Mouse (Mus musculus) erythroid progenitor cell, adult 5-6 weeks (primary cell): ENCODE results near the gene Rasgrp1. TPM values are rescaled to one million over a fixed set of nuclear protein-coding genes. Genes with fewer than 3 reads are reported as not detected.

ENCODE experiments used
- ATAC-seq: replicated peaks from 2 replicates; pipeline ENCODE4 v1.8.0; 2016; ENCODE audit warnings: moderate number of reproducible peaks, mild to moderate bottlenecking, moderate TSS enrichment, inconsistent platforms; ENCODE audit not compliant: poor library complexity, low FRiP score, severe bottlenecking
- total RNA-seq, 2 experiments: library from RNA; stranded (forward) in 1 of 2; stranded (reverse) in 1 of 2; fragments of 150-400 nt in 1 of 2; fragments of 186-747, 209-891 nt in 1 of 2; gene quantifications; 2 replicates each; pipeline versions ENCODE4 v1.2.3 to v1.2.4; 2015 to 2017; ENCODE audit warnings: low replicate concordance in 2 of 2

Rasgrp1 gene
- total RNA-seq (2015; ENCODE audit: low replicate concordance), result 2.5 and 6.3 TPM in 2 replicates
- 3.2 and 4.8 TPM in 2 replicates for total RNA-seq (2017; ENCODE audit: low replicate concordance)

DNA sequence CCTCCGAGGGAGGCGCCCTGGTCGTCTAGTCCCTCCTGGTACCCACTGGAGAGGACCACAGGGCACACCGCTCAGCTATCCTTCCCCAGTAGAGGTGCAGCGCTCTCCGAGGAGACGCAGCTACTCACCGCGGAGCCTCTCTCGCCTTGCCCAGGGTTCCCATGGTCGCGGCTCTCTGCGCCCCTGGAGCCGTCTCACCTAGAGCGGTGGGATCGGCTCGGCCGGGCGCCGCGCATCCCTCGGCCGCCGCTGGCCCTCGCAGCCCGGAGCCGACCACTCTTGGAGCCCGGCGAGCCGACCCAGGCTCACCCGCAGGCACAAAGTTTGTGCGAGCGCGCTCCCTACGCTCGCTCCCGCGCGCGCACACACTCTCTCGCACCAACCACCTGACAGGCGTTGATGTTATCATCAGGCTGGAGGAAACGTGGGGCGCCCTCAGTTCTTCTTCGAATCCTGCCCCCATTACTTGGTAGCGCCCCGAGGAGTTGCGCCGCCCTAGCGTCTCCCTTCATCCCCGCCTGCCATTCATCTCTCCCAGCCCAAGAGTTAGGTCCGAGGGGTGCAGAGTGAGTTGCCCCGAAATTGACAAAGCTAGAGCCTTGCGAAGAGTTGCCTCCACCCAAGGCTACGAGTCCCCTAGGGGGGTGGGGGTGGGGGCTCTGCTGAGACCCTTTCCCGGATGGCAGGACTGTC is at the start of gene Rasgrp1:
Rasgrp1 (minus strand) TSS at position 455 of the 693 bp plus-strand sequence.
- ATAC-seq, result no peak

DNA sequence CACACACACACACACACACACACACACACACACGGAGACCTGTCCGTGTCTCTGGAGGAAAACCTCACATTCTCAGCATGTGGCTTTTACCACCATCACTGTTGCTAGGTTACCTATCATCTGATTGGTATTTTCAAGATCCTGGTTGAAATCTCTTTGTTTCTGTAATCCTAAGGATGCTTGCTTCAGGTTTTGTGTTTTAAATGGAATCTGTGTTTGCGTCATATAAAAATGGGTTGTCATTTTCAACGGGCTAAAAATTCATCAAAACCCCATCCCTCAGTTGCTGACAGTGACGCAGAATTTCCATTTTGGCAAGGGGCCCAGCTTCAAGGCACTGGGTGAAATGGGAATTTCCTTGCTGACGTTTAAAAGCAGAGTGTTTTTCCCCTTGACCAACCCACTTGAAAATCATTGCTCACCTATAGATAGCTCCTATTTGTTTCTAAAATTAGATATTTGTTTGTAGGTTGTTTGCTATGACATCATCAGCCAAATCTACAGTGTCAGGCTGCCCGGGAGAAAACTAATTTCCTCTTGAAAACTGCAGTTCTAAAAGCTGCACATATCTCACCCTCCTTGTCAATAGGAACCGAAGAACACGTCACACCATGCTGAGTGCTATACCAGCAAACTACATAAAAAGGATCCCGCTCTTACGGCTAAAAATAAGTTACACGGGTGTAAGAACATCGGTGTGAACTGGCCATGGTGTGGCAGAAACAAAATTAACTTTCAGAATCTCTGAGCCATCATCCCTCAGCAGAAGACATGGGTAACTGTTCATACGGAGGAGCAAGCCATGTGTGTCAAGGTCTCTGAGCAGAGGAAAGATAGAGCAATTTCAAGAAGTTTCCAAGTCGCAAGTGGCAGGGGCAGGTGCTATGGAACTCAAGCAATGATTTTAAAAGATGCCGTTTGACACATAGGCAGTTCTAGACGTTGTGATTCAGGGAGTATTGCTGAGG is 47.4 kb upstream of the Rasgrp1 start:
- ATAC-seq, result no peak

DNA sequence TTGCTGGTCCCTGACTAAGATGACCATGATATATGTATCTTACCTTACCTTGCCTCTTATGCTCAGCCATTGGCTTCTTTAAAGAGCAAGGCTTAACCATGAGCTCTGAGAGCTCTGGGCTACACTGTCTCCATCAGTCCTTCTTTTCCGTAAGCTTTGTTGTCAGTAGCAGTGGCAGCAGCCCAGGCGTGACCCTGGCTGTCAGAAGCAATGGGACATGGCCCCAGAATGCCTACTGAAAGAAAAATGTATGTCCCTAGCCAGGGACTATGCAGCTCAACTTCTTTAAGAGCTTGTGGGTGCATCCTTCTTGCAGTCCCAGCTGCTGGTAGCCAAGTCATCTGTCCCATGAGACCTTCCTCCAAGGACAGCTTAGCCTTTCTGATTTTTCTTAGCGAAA is 46.7 kb upstream of the Rasgrp1 start:
- ATAC-seq, result no peak

DNA sequence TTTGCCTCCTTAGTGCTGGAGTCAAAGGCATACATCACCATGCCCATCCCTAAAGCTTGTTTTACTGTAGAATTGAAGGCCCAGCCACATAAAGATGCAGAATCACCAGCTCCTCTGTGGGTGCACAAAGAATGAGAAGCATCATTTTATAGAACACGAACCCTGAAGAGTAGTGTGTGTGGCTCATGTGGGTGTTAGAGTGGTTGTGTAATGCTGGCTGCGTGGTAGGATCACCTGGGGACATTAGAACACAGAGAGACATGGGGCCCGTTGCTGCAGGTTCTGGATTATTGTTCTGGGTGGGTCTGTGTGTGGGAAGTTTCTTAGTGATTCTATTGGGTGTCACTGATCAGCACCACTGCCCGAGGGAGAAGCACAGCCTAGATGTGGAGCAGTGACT is 45.3 kb upstream of the Rasgrp1 start:
- ATAC-seq, result no peak

DNA sequence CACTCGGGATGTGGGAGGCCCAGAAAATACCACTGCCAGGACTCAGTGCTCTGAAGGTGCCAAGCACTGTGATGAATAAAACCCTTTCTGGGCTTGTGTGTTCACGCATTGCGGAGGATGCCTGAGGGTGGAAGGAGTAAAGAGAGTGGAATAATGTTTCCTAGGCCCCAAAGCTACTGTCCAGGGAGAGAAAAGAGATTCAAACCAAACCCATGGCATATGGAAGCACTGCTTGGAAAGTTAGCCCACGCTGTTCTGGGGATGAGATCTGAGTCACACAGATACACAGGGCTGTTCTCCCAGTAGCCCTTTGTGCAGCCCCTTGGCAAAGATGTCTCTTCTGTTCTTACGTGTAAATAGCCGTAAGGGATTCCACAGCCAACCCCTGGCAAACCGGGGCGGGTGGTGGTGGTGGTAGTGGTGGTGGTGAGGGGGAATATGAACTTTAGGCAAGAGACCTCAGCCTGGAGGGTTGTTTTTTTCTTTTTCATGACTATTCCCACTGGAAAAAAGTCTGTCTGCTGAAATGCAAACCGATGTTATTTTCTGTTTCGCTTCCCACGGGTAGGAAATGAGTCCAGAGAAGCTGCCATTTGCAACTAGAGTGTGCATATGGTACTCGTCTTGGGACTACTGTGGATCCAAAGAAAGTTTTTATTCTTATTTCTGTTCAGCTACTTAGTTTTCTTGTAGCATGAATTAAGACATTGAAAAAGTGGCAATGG is 44.3 kb upstream of the Rasgrp1 start:
- no peak for ATAC-seq

DNA sequence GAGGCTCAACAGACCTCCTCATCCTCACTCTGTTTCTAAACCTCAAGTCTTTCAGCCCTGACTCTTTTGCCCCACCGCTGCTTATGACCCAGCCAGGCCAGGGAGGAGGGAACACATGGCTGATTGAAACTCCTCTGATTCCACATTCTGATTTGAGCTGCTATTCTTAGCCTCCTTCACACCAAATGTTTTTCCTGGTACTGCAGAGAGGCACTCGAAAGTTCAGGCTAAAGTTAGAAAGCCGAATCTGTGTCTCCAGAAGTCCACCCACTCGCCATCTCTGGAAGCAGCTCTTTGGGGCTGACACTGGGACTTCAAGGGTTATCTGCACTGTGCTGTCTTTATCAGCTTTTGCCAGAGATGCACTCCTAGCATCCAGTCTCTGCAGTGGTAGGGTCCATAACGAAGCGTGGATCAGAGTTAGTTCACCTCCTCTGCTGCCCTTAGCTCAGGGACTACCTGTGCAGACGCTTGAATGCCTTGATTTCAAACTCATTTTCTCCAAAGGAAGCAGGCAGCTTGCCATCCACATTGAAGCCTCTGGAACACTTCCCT is 43.3 kb upstream of the Rasgrp1 start:
- no peak for ATAC-seq

DNA sequence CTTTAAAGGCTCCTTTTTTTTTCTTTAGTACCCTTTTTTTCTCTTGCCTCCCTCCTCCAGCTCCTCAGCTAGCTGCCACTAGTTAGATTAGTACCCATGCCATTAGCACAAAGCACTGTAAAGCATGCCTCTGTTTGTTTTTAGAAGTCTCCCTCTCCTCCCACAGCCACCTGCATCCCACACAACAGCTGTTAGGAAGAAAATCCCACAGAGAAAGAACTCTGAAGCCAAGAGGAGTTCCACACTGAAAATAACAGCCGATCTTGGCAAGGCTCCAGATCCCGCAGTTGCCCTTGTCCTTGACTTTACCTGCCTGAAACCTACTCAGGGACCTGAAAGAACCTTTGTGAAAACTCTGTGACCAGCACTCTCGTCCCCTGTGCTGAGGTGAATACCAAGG is 38.5 kb upstream of the Rasgrp1 start:
- no peak for ATAC-seq

DNA sequence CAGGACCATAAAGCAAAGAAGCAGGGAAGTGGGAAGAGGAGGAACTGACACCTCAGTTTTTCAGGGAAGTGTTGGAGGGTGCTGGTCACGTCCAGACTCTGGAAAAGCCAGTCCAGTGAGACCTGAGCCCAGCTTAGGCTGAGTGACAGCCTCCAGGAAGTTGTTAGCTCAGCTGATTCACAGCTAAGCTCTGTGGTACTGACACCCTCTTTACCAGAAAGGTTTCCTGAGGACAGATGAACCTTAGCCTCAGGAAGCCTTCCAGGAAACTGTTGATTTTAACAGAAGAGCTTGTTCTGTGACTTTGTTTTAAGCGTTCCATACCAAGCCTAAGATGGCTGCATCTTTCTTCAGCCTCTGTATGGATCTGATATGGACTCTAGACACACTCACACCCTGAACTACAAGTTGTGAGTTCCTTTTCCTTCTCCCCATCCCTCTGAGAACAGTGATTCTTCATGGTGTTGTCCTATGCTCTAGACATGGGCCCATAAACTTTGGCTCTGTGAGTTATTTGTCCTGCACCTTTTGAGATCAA is 31.6 kb upstream of the Rasgrp1 start:
- no peak for ATAC-seq

DNA sequence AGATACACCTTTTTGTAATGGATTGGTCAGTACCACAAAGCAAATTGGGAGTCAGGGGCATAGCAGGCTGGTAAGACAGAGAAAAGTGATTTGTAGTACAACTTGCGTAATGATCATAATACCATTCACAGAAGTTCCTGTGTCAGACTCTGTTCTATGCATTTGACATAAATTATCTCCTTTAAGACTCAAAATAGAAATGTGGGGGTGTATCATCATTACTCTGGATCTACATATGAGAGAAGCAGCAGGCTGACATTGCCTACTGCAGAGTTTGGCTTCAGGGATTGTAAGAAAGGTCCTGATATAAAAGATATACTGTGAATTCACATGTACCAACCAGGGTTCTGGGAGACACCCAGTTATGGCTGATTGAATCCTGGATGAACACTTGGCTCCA is 28.9 kb upstream of the Rasgrp1 start:
- no peak for ATAC-seq

DNA sequence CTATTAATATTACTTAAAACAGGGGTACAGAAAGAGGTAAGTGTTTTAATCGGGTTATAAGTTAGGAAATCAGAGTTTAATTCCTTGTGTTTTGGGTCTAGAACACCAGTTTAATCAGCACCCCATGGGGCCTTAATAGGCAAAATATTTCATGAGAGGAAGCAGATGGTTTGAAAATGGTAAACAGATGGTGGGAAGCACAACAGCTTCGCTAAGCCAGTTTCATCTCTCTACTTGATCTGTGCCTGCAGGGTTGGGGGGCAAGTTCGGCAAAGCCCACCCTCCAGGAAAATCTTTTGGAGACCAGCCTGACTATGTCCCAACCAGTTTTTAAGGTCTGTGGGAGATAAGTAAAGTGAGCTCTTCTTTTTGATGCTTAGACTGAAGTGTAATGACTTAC is 23.7 kb upstream of the Rasgrp1 start:
- ATAC-seq, result no peak

DNA sequence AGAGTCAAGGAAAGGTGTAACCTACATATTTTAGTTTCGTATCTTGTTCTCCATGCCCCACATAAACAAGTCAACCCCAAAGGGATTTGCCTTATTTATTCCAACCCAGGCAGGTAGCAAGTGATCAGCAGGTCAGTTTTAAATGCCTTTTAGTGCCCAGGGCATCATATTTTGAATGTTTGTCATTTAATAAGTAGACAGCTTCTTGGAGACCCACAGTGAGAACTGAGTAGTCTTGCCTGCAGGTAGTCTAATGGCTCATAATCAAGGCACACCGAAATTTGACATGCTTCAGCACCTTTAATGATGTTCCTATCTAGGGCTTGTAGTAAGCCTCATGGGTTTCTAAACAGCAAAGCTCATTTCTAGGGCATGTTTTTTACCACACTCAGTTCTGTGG is 21.3 kb upstream of the Rasgrp1 start:
- no peak for ATAC-seq

DNA sequence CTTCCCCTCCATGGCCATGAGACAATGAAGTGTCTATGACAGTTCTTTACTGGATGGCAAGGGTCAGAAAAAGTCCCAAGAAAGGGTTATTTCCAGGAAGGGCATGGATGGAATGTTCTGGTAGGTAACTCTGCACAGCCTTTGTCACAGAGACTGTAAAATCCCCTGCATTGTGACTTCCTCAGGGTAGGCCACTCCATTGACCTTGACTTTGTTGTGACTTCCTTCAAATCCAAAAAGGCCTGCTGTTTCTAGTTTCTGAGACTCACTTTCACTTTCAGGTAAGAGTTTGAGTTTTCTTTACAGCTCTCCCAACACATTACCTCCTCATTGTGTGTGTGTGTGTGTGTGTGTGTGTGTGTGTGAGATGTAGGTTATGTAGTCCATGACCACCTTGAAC is 15.1 kb upstream of the Rasgrp1 start:
- ATAC-seq, result no peak

DNA sequence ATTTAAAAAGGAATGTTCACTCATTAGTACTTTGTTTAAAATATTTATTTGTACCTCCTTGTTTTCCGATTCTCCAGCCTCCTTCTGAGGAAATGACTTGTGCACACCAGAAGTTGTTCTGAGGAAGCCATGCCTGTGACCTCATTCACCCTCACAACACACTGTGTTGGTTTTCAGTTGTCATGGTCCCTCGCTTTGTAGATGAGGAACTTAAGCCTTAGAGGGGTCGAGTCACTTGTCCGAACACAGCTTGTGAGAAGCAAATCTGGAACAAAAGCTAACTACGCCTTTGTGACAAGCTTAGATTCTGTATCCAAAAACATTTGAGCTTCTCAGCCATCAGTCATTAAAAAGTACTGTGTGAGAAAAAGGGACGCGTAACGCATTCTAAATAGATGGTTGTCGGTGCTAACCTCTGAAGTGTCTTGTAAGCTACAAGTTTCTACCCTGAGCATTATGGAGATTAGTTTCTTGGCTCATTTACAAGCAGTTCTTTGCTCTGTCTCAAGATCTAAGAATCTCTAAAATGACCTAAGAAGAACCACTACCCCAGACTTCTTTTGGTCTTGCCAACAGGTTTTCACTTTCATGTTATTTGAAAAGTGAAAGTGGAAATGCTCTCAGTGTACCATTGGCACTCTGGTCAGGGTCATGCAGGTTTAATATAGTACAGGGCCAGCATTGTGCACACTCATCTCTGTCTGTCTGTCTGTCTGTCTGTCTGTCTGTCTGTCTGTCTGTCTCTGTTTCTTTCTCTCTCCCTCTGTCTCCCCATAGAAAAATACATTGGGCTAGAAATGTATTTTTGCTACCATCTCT is 9.7 kb upstream of the Rasgrp1 start:
- no peak for ATAC-seq

DNA sequence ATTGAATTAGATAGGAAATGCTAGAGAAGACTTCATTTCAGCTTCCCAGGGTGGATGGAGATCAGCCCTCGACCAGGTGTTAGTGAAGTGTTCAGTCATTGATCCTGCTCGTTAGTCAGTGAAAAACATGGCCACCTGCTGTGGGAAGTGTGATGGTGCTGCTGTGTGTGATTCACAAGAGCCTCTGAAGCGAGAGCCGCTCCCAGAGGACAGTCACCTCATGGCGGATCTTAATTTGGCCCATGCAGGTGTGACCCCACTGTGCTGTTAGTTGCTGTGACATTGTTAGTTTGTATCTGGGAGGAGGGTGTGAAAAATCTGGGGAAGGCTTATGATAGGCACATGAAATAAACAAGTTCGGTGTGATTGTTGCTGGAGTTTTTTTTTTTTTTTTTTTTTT is 7.3 kb upstream of the Rasgrp1 start:
- ATAC-seq, result no peak

DNA sequence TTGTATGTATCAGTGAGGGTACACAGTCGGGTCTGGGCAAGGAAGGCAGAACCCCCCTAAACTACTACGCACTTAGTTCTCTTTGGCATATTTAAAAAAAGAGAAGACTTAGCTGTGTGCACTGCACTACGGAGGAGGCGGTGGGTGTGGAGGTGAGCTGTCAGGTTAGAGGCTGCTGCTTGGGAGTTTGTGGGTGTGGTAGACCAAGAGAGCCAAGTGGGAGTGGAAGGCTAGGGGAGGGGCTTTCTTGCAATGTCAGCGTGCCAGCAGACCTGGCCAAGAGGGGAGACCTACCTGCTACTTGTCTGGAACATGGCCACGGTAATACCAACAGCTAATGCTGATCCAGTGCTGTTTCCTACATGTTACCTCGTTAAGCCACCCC is 431 bp upstream of the Rasgrp1 start:
- ATAC-seq, result no peak

DNA sequence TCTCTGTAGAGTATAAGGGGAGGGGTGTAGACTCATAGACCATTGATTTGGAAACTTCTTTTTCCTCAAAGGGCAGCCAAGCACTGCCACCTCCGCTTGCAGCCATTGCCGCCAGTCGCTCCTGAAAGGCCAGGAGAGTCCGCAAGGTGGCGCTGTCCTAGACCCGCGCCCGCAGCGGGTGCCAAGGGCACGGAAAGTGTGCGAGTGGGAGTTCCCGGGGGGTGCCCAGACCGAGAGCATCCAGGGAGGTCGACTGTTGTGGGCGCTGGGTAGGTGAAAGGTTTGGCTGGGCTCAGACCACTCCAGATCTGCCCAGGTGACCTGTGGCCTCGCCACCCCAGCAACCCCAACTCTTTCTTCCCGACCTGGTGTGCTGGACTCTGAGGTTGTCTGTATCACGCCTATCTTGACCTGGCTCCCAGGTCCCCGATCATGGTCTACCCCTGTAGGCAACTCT is 683 bp downstream of the Rasgrp1 start:
- ATAC-seq, result no peak

DNA sequence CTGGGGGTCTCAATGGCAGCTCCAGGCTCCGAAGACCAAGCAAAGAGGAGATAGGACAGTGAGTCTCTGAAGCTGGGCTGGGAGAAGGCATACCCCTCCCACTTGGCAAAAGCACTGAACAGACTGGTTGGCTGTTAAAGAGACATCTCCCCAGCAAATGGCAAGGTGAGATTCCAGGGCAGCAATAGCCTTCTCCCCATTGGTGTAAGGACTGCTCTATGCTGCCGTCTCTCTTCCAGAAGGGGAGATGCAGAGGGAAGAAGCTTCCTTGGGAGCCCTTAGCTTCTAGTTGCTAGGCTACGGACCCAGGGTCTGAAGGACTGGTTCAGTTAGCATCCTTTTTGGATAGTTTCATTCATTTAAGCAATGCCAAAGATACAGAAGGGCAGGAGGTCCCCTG is 4.3 kb downstream of the Rasgrp1 start:
- ATAC-seq, result no peak

DNA sequence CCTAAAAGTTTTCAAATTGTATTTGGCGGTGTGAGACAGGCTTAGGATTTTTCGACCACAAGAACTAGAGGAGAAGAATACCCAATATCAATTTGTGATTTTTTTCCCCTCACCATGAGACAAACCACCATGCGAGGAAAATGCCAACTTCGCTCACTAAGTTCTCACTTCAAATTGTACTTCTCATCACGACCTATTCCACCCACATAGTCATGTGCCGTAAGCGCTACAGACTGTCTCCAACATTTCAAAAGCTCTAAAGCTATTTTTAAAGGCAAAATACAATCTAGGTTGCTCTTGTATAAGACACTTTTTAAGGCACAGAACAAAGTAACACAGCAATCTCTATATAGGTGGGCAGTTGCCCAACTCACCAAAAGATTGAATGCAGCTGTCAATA is 4.9 kb downstream of the Rasgrp1 start:
- ATAC-seq, result no peak
